In the genomic region with DNA sequence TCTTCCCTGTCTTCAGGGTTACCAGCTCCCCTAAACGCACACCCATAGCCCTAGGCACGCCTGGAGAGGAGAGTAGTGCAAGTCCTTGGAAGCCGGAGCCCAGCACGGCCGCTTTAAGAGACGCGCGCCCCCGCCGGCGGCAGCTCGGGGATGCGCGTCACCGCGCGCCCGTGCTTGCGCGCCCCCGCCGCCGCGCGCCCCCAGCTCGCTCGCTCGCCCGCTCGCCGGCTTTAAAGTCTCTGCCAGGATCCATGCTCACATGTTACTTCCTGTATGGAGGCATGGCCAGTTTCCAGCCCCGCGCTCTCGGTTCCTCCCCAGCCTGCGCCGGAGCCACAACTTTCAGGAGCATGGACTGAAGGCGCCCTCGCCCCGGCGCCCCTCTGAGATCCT, we compare ENCODE assay signal across 8 mouse cellular contexts. TPM values are rescaled to one million over a fixed set of nuclear protein-coding genes. Genes with fewer than 3 reads are reported as not detected.
DNase-seq lines count a peak whose midpoint lies in the region; ATAC-seq lines count a peak whose summit lies in the region.

TSS of gene Ptprg (plus strand) at position 260 of the 393 bp plus-strand sequence.

- intact Hi-C loops in heart, postnatal 14 days (cut with DNase I) = loop anchor here (2.0 to 10.0 kb wide), 4 partner anchors 258 to 422 kb away; partner anchors contain the start of gene Fhit

- H3K4me1 ChIP-seq in liver, embryonic 13.5 days (replicated peaks) = no peaks in the 10 kb centered on the region
- peaks cover 16% of the 10 kb centered on the region for H3K4me1 ChIP-seq in neural tube, embryonic 14.5 days (ENCODE audit: control insufficient read depth, insufficient read depth, low read length)

- H3K36me3 ChIP-seq in liver, embryonic 13.5 days = no peaks in the 10 kb centered on the region
- no peaks in the 10 kb centered on the region for H3K36me3 ChIP-seq in neural tube, embryonic 14.5 days (ENCODE audit: control insufficient read depth, insufficient read depth, low read length)

- H3K27ac ChIP-seq in liver, embryonic 13.5 days = peak within 1 kb of the TSS; percentile 52
- H3K27ac ChIP-seq in neural tube, embryonic 14.5 days (ENCODE audit: low read depth, low read length) = peak within 1 kb of the TSS; percentile 92

- H3K4me2 ChIP-seq in liver, embryonic 13.5 days = peak within 1 kb of the TSS; percentile 63
- peak within 1 kb of the TSS; percentile 81 for H3K4me2 ChIP-seq in neural tube, embryonic 14.5 days (ENCODE audit: low read depth, low read length)

- peaks cover 68% of the 10 kb centered on the region for H3K27me3 ChIP-seq in liver, embryonic 13.5 days
- no peaks in the 10 kb centered on the region for H3K27me3 ChIP-seq in neural tube, embryonic 14.5 days (ENCODE audit: control insufficient read depth, insufficient read depth, low read length)

- H3K9me3 ChIP-seq in liver, embryonic 13.5 days (replicated peaks) = no peaks in the 10 kb centered on the region
- no peaks in the 10 kb centered on the region for H3K9me3 ChIP-seq in neural tube, embryonic 14.5 days (ENCODE audit: control insufficient read depth, low read length)

- peak within 1 kb of the TSS; percentile 57 for H3K9ac ChIP-seq in liver, embryonic 13.5 days
- peak within 1 kb of the TSS; percentile 76 for H3K9ac ChIP-seq in neural tube, embryonic 14.5 days (replicated peaks; ENCODE audit: low read depth, low read length)

- 1% methylated on average over 40 of the region's 40 CpGs for WGBS in large intestine, adult 2 months
- WGBS in liver, embryonic 13.5 days (ENCODE audit: insufficient replicate concordance) = under 1% methylated on average over 38 of the region's 40 CpGs
- WGBS in neural tube, embryonic 14.5 days = 1% methylated on average over 40 of the region's 40 CpGs

- H3K4me3 ChIP-seq in liver, embryonic 13.5 days (replicated peaks) = peak within 1 kb of the TSS; percentile 55
- peak within 1 kb of the TSS; percentile 67 for H3K4me3 ChIP-seq in neural tube, embryonic 14.5 days (ENCODE audit: low read depth, low read length)

- peak; percentile 69 for ATAC-seq in liver, embryonic 13.5 days (ENCODE audit: low read depth)
- ATAC-seq in neural tube, embryonic 14.5 days (ENCODE audit: low read depth) = peak; percentile 85

- DNase-seq in Muller cell, postnatal 12 days (ENCODE audit: inconsistent ontology term) = peak; percentile 93
- peak; percentile 85 for DNase-seq in cerebellum, adult 8-10 months
- peak; percentile 86 for DNase-seq in forelimb bud, embryonic 11.5 days (ENCODE audit: low read depth, low spot score)
- DNase-seq in heart, postnatal 14 days = peak; percentile 89 to 92
- peak; percentile 64 for DNase-seq in large intestine, adult 2 months (ENCODE audit: low read depth, low spot score)
- DNase-seq in liver, embryonic 13.5 days = no peak
- DNase-seq in urinary bladder, postnatal 36 days (ENCODE audit: low spot score in 2 of 2) = peak; percentile 69 to 86

RNA-seq across cellular contexts. Expression of gene Ptprg, which starts in this region (rescaled TPM):
- 10 to 100 TPM; 71.4 to 72.3 TPM for total RNA-seq in heart, postnatal 14 days (2021)
- 11.0 and 27.3 TPM in 2 replicates for polyA plus RNA-seq in large intestine, adult 2 months (2012; rRNA removed)
- 1.5 and 2.0 TPM in 2 replicates for polyA plus RNA-seq in liver, embryonic 13.5 days (2015; fragmentation: Nextera tagmentation; extraction: Ambion mirVana)
- polyA plus RNA-seq in neural tube, embryonic 14.5 days (2014; fragmentation: Nextera tagmentation; extraction: Ambion mirVana) = 42.3 and 48.0 TPM in 2 replicates
